Mouse (Mus musculus): Measurements from ENCODE around the gene Elac2. TPM values are rescaled to one million over a fixed set of nuclear protein-coding genes. Genes with fewer than 3 reads are reported as not detected.

The Elac2 gene
- polyA plus RNA-seq, 1 experiment from 2014 or later, result 29.0 TPM

- no peak overlapping the region for H3K4me2 ChIP-seq (replicated peaks; ENCODE audit: low read depth, low read length)
- no peak overlapping the region for H3K4me3 ChIP-seq (ENCODE audit: low read depth, low read length)
- DNase-seq (ENCODE audit: low spot score) (peak; percentile 87), ATAC-seq (ENCODE audit: low FRiP score) (peak; percentile 79)
- no peaks in the 10 kb centered on the region for H3K27me3 ChIP-seq (ENCODE audit: control insufficient read depth, insufficient read depth, low read length)
- no peak overlapping the region for H3K27ac ChIP-seq (ENCODE audit: low read depth, low read length)
- H3K4me1 ChIP-seq (replicated peaks; ENCODE audit: control insufficient read depth, insufficient read depth, low read length), result peaks cover 2% of the 10 kb centered on the region; the same call in 1 of the 2 replicates
- H3K9me3 ChIP-seq (ENCODE audit: control insufficient read depth, low read length), result no peaks in the 10 kb centered on the region
- H3K36me3 ChIP-seq (ENCODE audit: control insufficient read depth, insufficient read depth, low read length), result no peaks in the 10 kb centered on the region
- WGBS, result 10% methylated on average over 3 of the region's 3 CpGs
- no peak overlapping the region for H3K9ac ChIP-seq (ENCODE audit: low read depth, low read length)
Observed at GRCm38 (mm10) chr11:64968507-64968906, 10.3 kb upstream of the Elac2 start.

DNA sequence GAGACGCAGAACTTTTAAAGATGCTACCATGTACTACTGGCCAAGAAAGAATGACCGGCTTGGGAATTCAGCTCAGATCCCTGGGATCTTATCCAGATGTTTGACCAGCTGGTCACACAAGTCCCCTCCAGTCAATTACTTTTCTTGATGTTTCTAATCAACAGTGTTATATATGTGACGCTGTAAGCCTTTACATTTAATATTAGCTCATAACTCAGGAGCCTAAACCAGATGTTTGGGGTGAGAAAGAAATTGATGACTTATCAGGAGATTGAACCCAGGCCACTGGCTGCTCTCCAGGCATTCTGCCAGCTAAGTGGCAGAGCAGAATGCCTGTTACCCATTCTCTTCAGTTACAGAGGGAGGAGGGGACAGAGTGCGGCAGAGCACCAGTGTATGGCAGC, 9.9 kb upstream of the Elac2 start:
- H3K9me3 ChIP-seq (ENCODE audit: control insufficient read depth, low read length), result no peaks in the 10 kb centered on the region
- no peaks in the 10 kb centered on the region for H3K27me3 ChIP-seq (ENCODE audit: control insufficient read depth, insufficient read depth, low read length)
- no peak for ATAC-seq (ENCODE audit: low FRiP score)
- H3K4me3 ChIP-seq (ENCODE audit: low read depth, low read length), result no peak overlapping the region
- no peak overlapping the region for H3K9ac ChIP-seq (ENCODE audit: low read depth, low read length)
- H3K4me2 ChIP-seq (replicated peaks; ENCODE audit: low read depth, low read length), result no peak overlapping the region
- H3K4me1 ChIP-seq (replicated peaks; ENCODE audit: control insufficient read depth, insufficient read depth, low read length), result peaks cover 2% of the 10 kb centered on the region; the same call in 1 of the 2 replicates
- 56% methylated on average over 4 of the region's 4 CpGs for WGBS
- DNase-seq (ENCODE audit: low spot score), result no peak
- no peaks in the 10 kb centered on the region for H3K36me3 ChIP-seq (ENCODE audit: control insufficient read depth, insufficient read depth, low read length)
- no peak overlapping the region for H3K27ac ChIP-seq (ENCODE audit: low read depth, low read length)

- H3K9ac ChIP-seq (ENCODE audit: low read depth, low read length), result no peak overlapping the region
- H3K27me3 ChIP-seq (ENCODE audit: control insufficient read depth, insufficient read depth, low read length), result no peaks in the 10 kb centered on the region
- no peaks in the 10 kb centered on the region for H3K9me3 ChIP-seq (ENCODE audit: control insufficient read depth, low read length)
- H3K4me3 ChIP-seq (ENCODE audit: low read depth, low read length), result no peak overlapping the region
- peaks cover 2% of the 10 kb centered on the region; the same call in 1 of the 2 replicates for H3K4me1 ChIP-seq (replicated peaks; ENCODE audit: control insufficient read depth, insufficient read depth, low read length)
- no peak overlapping the region for H3K4me2 ChIP-seq (replicated peaks; ENCODE audit: low read depth, low read length)
- H3K27ac ChIP-seq (ENCODE audit: low read depth, low read length), result no peak overlapping the region
- H3K36me3 ChIP-seq (ENCODE audit: control insufficient read depth, insufficient read depth, low read length), result no peaks in the 10 kb centered on the region
- no peak for ATAC-seq (ENCODE audit: low FRiP score)
- DNase-seq (ENCODE audit: low spot score), result no peak
- 86% methylated on average over 3 of the region's 3 CpGs for WGBS
Observed at GRCm38 (mm10) chr11:64971471-64971988, 7.3 kb upstream of the Elac2 start.

GRCm38 (mm10) chr11:64972418-64972817, 6.4 kb upstream of the Elac2 start:
- H3K9ac ChIP-seq (ENCODE audit: low read depth, low read length), result no peak overlapping the region
- no peaks in the 10 kb centered on the region for H3K27me3 ChIP-seq (ENCODE audit: control insufficient read depth, insufficient read depth, low read length)
- WGBS, result 82% methylated on average over 2 of the region's 2 CpGs
- no peaks in the 10 kb centered on the region for H3K36me3 ChIP-seq (ENCODE audit: control insufficient read depth, insufficient read depth, low read length)
- DNase-seq (ENCODE audit: low spot score), result no peak
- H3K4me1 ChIP-seq (replicated peaks; ENCODE audit: control insufficient read depth, insufficient read depth, low read length), result peaks cover 2% of the 10 kb centered on the region; the same call in 1 of the 2 replicates
- H3K4me2 ChIP-seq (replicated peaks; ENCODE audit: low read depth, low read length), result no peak overlapping the region
- H3K27ac ChIP-seq (ENCODE audit: low read depth, low read length), result no peak overlapping the region
- H3K9me3 ChIP-seq (ENCODE audit: control insufficient read depth, low read length), result no peaks in the 10 kb centered on the region
- no peak overlapping the region for H3K4me3 ChIP-seq (ENCODE audit: low read depth, low read length)
- ATAC-seq (ENCODE audit: low FRiP score), result no peak

DNA sequence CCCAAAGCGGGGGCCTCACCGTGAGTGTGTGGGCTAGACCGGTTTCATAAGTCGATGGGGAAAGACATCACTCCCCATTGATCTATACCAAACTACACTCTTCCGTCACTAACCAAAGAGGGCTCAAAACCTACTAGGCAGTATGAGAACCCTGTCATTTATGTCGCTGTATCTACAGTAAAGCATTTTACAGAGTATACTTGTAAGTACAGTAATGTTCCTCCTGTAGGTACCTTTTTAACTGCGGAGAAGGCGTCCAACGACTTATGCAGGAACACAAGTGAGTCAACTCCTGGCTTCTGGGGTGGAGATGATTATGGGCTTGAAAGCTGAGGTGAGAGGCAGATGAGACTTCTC, 629 bp downstream of the Elac2 start:
- Histone ChIP-seq H3K4me1 (replicated peaks; ENCODE audit: control insufficient read depth, insufficient read depth, low read length) (no peaks in the 10 kb centered on the region), H3K4me3 (ENCODE audit: low read depth, low read length) (peak overlapping the region; percentile 79), H3K9ac (ENCODE audit: low read depth, low read length) (peak overlapping the region; percentile 75), H3K4me2 (replicated peaks; ENCODE audit: low read depth, low read length) (peak overlapping the region; percentile 79), H3K27ac (ENCODE audit: low read depth, low read length) (no peak overlapping the region), H3K9me3 (ENCODE audit: control insufficient read depth, low read length) (no peaks in the 10 kb centered on the region), H3K36me3 (ENCODE audit: control insufficient read depth, insufficient read depth, low read length) (no peaks in the 10 kb centered on the region), H3K27me3 (ENCODE audit: control insufficient read depth, insufficient read depth, low read length) (no peaks in the 10 kb centered on the region)
- DNase-seq (ENCODE audit: low spot score), result no peak
- ATAC-seq (ENCODE audit: low FRiP score), result no peak
- 14% methylated on average over 9 of the region's 9 CpGs for whole genome bisulfite sequencing

GRCm38 (mm10) chr11:64988556-64988955, 9.7 kb downstream of the Elac2 start:
- WGBS, result 90% methylated on average over 2 of the region's 2 CpGs
- ATAC-seq (ENCODE audit: low FRiP score) (no peak), DNase-seq (ENCODE audit: low spot score) (no peak)
- Histone ChIP-seq H3K9ac (ENCODE audit: low read depth, low read length) (no peak overlapping the region), H3K36me3 (ENCODE audit: control insufficient read depth, insufficient read depth, low read length) (peaks cover 5% of the 10 kb centered on the region), H3K4me1 (replicated peaks; ENCODE audit: control insufficient read depth, insufficient read depth, low read length) (no peaks in the 10 kb centered on the region), H3K9me3 (ENCODE audit: control insufficient read depth, low read length) (no peaks in the 10 kb centered on the region), H3K4me2 (replicated peaks; ENCODE audit: low read depth, low read length) (no peak overlapping the region), H3K27me3 (ENCODE audit: control insufficient read depth, insufficient read depth, low read length) (no peaks in the 10 kb centered on the region), H3K27ac (ENCODE audit: low read depth, low read length) (no peak overlapping the region), H3K4me3 (ENCODE audit: low read depth, low read length) (no peak overlapping the region)

DNA sequence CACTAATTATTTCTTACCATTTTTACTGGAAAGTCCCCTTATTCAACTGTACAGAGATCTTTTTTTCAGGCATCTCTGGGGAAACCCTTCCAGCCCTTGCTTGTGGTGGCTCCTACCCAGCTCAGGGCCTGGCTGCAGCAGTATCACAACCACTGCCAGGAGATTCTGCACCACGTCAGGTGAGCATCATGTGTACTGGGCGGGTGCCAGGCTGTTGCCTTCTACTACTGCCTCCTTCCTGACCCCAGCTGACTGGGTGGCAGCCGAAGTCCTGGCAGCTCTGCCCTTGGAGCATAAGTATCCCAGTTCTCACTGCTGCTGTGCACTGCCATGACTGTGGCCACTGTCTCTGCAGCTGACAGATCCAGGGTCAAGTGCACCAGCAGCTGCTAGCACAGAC, 19.6 kb downstream of the Elac2 start:
- WGBS, result 90% methylated on average over 3 of the region's 3 CpGs
- Histone ChIP-seq H3K4me3 (ENCODE audit: low read depth, low read length) (no peak overlapping the region), H3K36me3 (ENCODE audit: control insufficient read depth, insufficient read depth, low read length) (peaks cover 6% of the 10 kb centered on the region; the same call in 1 of the 2 replicates), H3K9me3 (ENCODE audit: control insufficient read depth, low read length) (no peaks in the 10 kb centered on the region), H3K4me2 (replicated peaks; ENCODE audit: low read depth, low read length) (no peak overlapping the region), H3K9ac (ENCODE audit: low read depth, low read length) (no peak overlapping the region), H3K4me1 (replicated peaks; ENCODE audit: control insufficient read depth, insufficient read depth, low read length) (no peaks in the 10 kb centered on the region), H3K27me3 (ENCODE audit: control insufficient read depth, insufficient read depth, low read length) (no peaks in the 10 kb centered on the region), H3K27ac (ENCODE audit: low read depth, low read length) (no peak overlapping the region)
- DNase-seq (ENCODE audit: low spot score), result no peak
- no peak for ATAC-seq (ENCODE audit: low FRiP score)

DNA sequence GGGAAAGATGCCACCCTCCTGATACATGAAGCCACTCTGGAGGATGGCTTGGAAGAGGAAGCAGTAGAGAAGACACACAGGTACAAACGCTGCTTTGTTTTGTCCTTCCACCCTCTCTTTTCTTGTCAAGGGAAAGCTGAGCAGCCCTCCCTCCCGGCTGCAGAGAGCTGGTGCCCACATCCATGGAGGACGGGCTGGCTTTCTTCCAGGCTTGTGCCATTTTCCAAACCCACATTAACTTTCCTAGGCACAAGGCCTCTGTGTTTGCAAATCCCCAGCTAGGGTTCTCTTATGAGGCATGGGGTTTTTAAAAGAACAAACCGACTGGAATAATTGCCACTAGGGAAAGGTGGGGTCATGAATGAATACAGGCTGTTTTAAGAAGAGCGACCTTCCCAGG, 20.8 kb downstream of the Elac2 start:
- Histone ChIP-seq H3K36me3 (ENCODE audit: control insufficient read depth, insufficient read depth, low read length) (peaks cover 6% of the 10 kb centered on the region; the same call in 1 of the 2 replicates), H3K4me3 (ENCODE audit: low read depth, low read length) (no peak overlapping the region), H3K27me3 (ENCODE audit: control insufficient read depth, insufficient read depth, low read length) (no peaks in the 10 kb centered on the region), H3K9me3 (ENCODE audit: control insufficient read depth, low read length) (no peaks in the 10 kb centered on the region), H3K4me2 (replicated peaks; ENCODE audit: low read depth, low read length) (no peak overlapping the region), H3K4me1 (replicated peaks; ENCODE audit: control insufficient read depth, insufficient read depth, low read length) (no peaks in the 10 kb centered on the region), H3K27ac (ENCODE audit: low read depth, low read length) (no peak overlapping the region), H3K9ac (ENCODE audit: low read depth, low read length) (no peak overlapping the region)
- WGBS, result 93% methylated on average over 5 of the region's 5 CpGs
- no peak for DNase-seq (ENCODE audit: low spot score)
- ATAC-seq (ENCODE audit: low FRiP score), result no peak

GRCm38 (mm10) chr11:65001729-65002128, 22.9 kb downstream of the Elac2 start:
- Histone ChIP-seq H3K27ac (ENCODE audit: low read depth, low read length) (no peak overlapping the region), H3K9me3 (ENCODE audit: control insufficient read depth, low read length) (no peaks in the 10 kb centered on the region), H3K4me3 (ENCODE audit: low read depth, low read length) (no peak overlapping the region), H3K4me1 (replicated peaks; ENCODE audit: control insufficient read depth, insufficient read depth, low read length) (no peaks in the 10 kb centered on the region), H3K27me3 (ENCODE audit: control insufficient read depth, insufficient read depth, low read length) (no peaks in the 10 kb centered on the region), H3K36me3 (ENCODE audit: control insufficient read depth, insufficient read depth, low read length) (peaks cover 6% of the 10 kb centered on the region; the same call in 1 of the 2 replicates), H3K4me2 (replicated peaks; ENCODE audit: low read depth, low read length) (no peak overlapping the region), H3K9ac (ENCODE audit: low read depth, low read length) (no peak overlapping the region)
- DNase-seq (ENCODE audit: low spot score) (no peak), ATAC-seq (ENCODE audit: low FRiP score) (no peak)
- WGBS, result 93% methylated on average over 14 of the region's 14 CpGs
